Mouse (Mus musculus) hindbrain, embryonic 13.5 days (tissue): Measurements from ENCODE around the gene E2f4. TPM values are rescaled to one million over a fixed set of nuclear protein-coding genes. Genes with fewer than 3 reads are reported as not detected.

Experiments
- ATAC-seq: fragments of 200-750 bp; cut with Nextera tagmentation; 2 replicates; pipeline ENCODE4 v1.8.0; 2017; ENCODE audit warnings: moderate TSS enrichment; ENCODE audit not compliant: low FRiP score
- H3K27ac ChIP-seq: fragments of 300-500 bp; sonication (generic); 2 replicates; pipeline ENCODE4 v1.5.1; 2015; ENCODE audit warnings: inconsistent platforms, mild to moderate bottlenecking, moderate library complexity
- H3K27me3 ChIP-seq: fragments of 300-500 bp; sonication (generic); 2 replicates; pipeline ENCODE4 v1.6.1; 2015; ENCODE audit warnings: mild to moderate bottlenecking, inconsistent platforms
- H3K36me3 ChIP-seq: fragments of 300-500 bp; sonication (generic); 2 replicates; pipeline ENCODE4 v1.6.1; 2015; ENCODE audit warnings: mild to moderate bottlenecking, inconsistent platforms
- H3K4me1 ChIP-seq: fragments of 300-500 bp; sonication (generic); replicated peaks from 2 replicates; pipeline ENCODE4 v1.6.1; 2015; ENCODE audit warnings: inconsistent platforms
- H3K4me2 ChIP-seq: fragments of 300-500 bp; sonication (generic); 2 replicates; pipeline ENCODE4 v1.6.1; 2015; ENCODE audit warnings: inconsistent platforms, mild to moderate bottlenecking, moderate library complexity
- H3K4me3 ChIP-seq: fragments of 300-500 bp; sonication (generic); 2 replicates; pipeline ENCODE4 v1.5.1; 2015; ENCODE audit warnings: mild to moderate bottlenecking, inconsistent platforms
- H3K9ac ChIP-seq: fragments of 300-500 bp; sonication (generic); 2 replicates; pipeline ENCODE4 v1.6.1; 2015; ENCODE audit warnings: mild to moderate bottlenecking, inconsistent platforms
- H3K9me3 ChIP-seq: fragments of 300-500 bp; sonication (generic); 2 replicates; pipeline ENCODE4 v1.6.1; 2016; ENCODE audit warnings: inconsistent platforms
- WGBS: fragments of 180-500 bp; shearing (Covaris S2); methylation state at CpG from one replicate; pipeline ENCODE4 v1.1.7; 2015; 5-methylcytosine and 5-hydroxymethylcytosine counted together
- polyA plus RNA-seq: library from polyadenylated mRNA; unstranded; fragments of >200 nt; fragmentation: Nextera tagmentation; extraction: Ambion mirVana; gene quantifications from 2 replicates; pipeline ENCODE4 v1.2.1, GENCODE M21; 2015

Gene E2f4
- polyA plus RNA-seq, 1 experiment from 2014 or later = 45.6 TPM

DNA sequence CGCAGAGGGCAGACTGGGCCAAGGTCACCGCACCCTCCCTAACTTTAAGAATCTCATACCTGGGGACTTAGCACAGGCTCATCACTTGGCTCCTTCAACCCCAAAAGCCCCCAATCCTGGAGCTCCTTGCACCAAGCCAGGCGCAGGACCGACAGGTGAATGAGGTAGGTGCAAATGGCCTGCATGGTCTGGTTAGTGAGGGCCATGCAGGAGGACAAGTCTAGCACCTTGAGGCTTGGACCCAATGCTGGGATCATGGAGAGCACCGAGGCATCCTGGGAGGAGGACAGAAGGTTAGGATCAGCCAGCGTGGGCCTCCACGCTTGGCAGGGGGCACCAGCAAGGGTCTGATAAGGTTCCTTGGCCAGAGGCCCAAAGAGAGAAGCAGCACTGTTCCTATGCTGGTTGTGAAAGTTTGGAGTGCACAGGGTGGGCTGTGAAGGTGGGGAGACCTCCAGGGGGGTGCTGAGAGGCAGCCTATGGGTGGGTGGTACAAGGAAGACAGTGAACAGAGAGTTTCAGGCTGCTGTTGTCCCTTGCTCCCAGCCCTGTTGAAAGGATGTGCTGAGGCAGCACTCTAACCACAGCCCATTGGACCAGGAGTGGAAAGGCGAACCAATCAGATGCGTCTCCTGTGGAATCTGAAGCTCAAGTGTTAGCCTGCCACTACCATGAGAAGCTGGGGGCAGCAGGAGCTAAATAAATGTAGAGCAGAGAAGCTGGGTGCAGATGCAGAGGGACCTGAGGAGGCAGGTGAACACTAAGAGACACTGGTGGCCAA is 16.3 kb downstream of the E2f4 start:
- Histone ChIP-seq H3K9me3 (no peaks in the 10 kb centered on the region), H3K4me1 (no peaks in the 10 kb centered on the region), H3K36me3 (peaks cover 97% of the 10 kb centered on the region), H3K9ac (no peak overlapping the region), H3K27me3 (no peaks in the 10 kb centered on the region), H3K4me3 (no peak overlapping the region), H3K27ac (no peak overlapping the region), H3K4me2 (no peak overlapping the region)
- ATAC-seq = no peak
- 83% methylated on average over 9 of the region's 9 CpGs for WGBS

DNA sequence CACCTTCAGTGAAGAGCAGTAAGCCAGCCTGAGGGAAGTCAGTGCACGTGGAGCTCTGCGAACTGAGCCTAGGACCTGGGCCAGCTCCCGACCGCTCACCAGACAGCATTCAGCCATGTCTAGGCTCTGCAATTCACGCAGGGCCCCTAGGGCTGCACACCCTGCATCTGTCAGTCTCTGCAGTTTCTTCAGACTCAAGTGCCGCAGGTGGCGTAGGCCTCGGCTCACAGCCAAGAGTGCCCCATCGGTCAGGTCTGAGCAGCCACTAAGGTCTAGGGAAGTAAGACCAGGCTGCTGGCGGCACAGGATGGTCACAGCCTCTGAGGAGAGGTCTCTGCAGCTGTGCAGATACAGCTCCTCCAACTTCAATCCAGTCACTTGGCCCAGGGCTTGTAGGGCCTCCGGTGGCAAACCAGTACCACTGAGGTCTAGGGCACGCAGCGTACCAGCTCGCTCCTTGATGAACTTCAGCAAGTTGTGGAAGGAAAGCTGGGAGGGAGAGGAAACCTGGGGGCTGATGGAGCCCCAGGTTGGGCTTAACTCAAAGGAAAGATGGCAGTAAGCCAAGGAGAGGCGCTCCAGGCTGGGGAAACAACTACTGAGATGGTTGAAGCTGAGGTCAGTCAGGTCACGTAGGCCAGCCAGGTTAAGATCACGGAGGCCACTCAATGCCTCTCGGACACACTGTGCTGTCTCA is 17.8 kb downstream of the E2f4 start:
- Histone ChIP-seq H3K9ac (no peak overlapping the region), H3K27ac (no peak overlapping the region), H3K4me3 (no peak overlapping the region), H3K36me3 (peaks cover 96% of the 10 kb centered on the region), H3K9me3 (no peaks in the 10 kb centered on the region), H3K27me3 (no peaks in the 10 kb centered on the region), H3K4me1 (no peaks in the 10 kb centered on the region), H3K4me2 (no peak overlapping the region)
- 92% methylated on average over 18 of the region's 18 CpGs for WGBS
- ATAC-seq = no peak

DNA sequence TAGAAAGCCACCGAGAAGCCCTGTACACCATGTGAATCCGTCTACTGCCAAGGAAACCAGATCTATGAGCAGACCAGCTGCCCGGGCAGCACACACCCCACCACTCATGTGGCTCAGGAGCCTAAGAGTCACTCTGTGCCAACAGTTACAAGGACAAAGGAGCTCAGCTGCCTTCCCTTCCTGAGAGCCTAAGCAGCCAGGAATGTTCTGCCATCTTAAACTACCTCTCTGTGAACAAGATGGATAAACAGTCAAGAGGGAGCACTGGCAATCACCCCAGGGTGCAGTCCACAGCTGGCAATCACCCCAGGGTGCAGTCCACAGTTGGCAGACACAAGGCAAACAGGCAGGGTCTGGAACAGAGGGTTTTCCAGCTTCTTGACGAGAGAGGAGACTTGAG is 20.5 kb downstream of the E2f4 start:
- no peaks in the 10 kb centered on the region for H3K9me3 ChIP-seq

DNA sequence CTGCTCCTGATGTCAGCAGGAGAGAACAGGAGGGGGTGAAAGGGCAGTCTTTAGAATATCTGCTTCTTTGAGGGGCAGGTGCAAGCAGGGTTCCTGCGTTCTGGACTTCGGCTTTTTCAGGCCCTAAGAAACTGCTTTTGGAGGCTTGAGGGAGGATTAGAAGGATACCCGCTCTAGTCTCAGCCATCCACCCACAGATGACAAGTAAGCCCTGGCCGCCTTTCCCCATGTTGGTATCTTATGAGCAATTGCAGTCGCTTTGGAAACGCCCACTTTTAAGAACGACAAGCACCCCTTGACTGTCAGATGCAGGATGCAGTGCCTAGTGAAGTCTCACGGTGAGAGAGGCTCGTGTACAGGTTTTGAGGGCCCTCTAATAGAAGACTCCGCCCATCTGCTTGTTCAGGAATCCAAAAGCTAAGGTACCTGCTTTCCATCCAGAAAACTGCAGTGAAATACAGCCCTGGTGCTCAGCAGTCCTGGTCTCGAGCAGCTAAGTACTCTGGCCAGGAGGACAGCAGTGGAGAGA is 21.3 kb downstream of the E2f4 start:
- WGBS = 86% methylated on average over 11 of the region's 11 CpGs
- Histone ChIP-seq H3K4me3 (no peak overlapping the region), H3K27me3 (no peaks in the 10 kb centered on the region), H3K4me2 (no peak overlapping the region), H3K36me3 (peaks cover 77% of the 10 kb centered on the region), H3K4me1 (no peaks in the 10 kb centered on the region), H3K9ac (no peak overlapping the region), H3K27ac (no peak overlapping the region), H3K9me3 (no peaks in the 10 kb centered on the region)
- ATAC-seq = no peak

More for the DNA sequence above, 20.5 kb downstream of the E2f4 start:
- Histone ChIP-seq H3K27ac (no peak overlapping the region), H3K36me3 (peaks cover 80% of the 10 kb centered on the region), H3K27me3 (no peaks in the 10 kb centered on the region), H3K4me1 (no peaks in the 10 kb centered on the region), H3K4me3 (no peak overlapping the region), H3K9ac (no peak overlapping the region), H3K4me2 (no peak overlapping the region)
- no peak for ATAC-seq
- WGBS = 91% methylated on average over 4 of the region's 4 CpGs

DNA sequence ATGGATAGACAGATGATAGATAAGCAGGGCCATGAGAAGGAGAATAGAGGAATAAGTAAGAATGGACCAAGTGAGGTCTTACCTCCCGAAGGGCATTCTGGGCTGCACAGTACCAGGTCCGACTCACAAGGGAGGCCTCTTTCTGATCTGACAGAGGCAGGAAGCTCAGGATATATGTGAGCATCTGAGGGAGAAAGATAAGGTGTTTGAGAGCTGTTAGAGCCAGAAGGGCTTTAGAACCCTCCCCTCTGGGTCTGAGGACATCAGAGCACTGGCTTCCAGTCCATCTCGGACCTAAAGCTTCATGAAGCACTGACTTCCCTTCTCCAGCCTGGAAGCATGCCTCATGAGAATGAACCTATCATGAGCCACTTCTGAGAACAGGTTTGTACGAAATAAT is 25.7 kb downstream of the E2f4 start:
- no peak overlapping the region for H3K4me2 ChIP-seq
- no peak for ATAC-seq
- H3K9ac ChIP-seq = no peak overlapping the region
- whole genome bisulfite sequencing = 86% methylated on average over 4 of the region's 4 CpGs
- H3K4me1 ChIP-seq = peaks cover 29% of the 10 kb centered on the region
- no peaks in the 10 kb centered on the region for H3K9me3 ChIP-seq
- peaks cover 37% of the 10 kb centered on the region for H3K36me3 ChIP-seq
- H3K4me3 ChIP-seq = no peak overlapping the region
- H3K27ac ChIP-seq = no peak overlapping the region
- no peaks in the 10 kb centered on the region for H3K27me3 ChIP-seq

DNA sequence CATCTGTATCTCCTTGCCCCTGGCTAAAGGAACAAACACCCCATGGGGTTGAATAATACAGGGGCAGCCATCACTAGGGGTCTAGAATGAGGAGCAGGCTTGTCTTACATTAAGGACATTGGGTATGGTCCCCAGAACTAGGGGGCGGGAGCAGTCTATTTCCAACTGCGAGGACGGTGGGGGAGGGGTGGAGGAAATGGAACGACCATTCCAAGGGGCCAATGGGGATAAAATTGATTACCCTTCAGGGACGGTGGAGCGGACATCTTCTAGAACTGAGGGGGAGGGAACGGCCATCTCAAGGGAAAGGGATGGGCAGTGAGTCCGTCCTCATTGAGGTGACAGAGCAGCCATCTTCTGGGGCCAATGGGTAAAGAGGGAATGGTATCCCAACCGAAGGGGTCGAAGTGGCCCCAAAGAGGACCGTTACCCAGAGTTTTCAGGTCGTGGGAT is 28.2 kb downstream of the E2f4 start:
- ATAC-seq = peak; percentile 75
- Histone ChIP-seq H3K4me3 (peak overlapping the region; percentile 79), H3K9me3 (no peaks in the 10 kb centered on the region), H3K27ac (peak overlapping the region; percentile 88), H3K27me3 (no peaks in the 10 kb centered on the region), H3K4me2 (peak overlapping the region; percentile 76), H3K36me3 (peaks cover 42% of the 10 kb centered on the region), H3K4me1 (peaks cover 31% of the 10 kb centered on the region), H3K9ac (peak overlapping the region; percentile 92)
- WGBS = under 1% methylated on average over 12 of the region's 12 CpGs

DNA sequence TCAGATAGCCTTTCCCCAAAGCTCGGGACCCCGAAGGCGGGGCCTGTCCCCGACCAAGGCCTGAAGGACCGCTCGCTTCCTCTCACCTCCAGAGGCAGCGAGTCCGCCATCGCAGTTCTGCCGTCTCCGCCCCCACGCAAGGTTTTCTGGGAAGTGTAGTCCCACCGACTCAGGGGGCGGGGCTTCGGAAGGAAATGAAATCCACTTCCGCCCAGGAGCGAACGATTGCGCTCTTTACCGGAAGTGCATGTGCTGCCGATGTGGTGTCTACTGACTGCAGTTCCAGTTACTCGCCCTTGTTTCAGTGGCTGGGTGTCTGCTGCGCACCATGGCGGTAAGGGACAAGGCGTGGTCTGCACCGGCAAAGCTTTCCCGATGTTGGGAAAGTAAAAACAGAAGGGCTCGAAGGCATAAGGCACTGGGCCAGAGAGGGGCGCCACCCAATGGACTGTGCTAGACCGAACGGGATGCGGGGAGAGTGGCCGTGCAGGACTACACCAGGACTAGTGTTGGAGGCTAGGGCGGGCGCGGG is 28.7 kb downstream of the E2f4 start, which contains the start of the genes Lrrc29 and Tmem208:
TSS of gene Lrrc29 (minus strand) at position 138 of the 532 bp plus-strand sequence.
TSS of gene Tmem208 (plus strand) at position 214 of the 532 bp plus-strand sequence.
- Histone ChIP-seq H3K9ac (peak within 1 kb of the TSS; percentile 92), H3K4me1 (peaks cover 31% of the 10 kb centered on the region), H3K27me3 (no peaks in the 10 kb centered on the region), H3K9me3 (no peaks in the 10 kb centered on the region), H3K27ac (peak within 1 kb of the TSS; percentile 88), H3K4me2 (peak within 1 kb of the TSS; percentile 85), H3K4me3 (peak within 1 kb of the TSS; percentile 79), H3K36me3 (peaks cover 47% of the 10 kb centered on the region)
- ATAC-seq = peak; percentile 93
- WGBS = under 1% methylated on average over 36 of the region's 36 CpGs

DNA sequence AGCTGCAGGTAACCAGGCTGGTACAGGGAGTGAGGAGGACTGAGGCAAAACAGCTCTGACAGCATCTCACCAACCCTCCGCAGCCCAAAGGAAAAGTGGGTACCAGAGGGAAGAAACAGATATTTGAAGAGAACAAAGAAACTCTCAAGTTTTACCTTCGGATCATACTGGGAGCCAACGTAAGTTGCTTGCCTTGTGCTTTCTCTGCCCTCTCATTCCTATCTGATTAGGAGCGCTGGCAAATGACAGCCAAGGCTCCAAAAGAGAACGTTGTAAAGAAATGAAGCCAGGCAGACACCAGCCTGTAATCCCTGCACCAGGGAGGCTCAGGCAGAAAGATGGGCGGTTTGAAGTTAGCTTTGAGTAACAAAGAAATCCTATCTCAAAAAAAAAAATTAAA is 29.5 kb downstream of the E2f4 start:
- H3K27me3 ChIP-seq = no peaks in the 10 kb centered on the region
- ATAC-seq = no peak
- H3K9ac ChIP-seq = peak overlapping the region; percentile 79
- peak overlapping the region; percentile 87 for H3K27ac ChIP-seq
- peaks cover 31% of the 10 kb centered on the region for H3K4me1 ChIP-seq
- WGBS = 48% methylated on average over 6 of the region's 6 CpGs
- H3K4me2 ChIP-seq = peak overlapping the region; percentile 85
- peak overlapping the region; percentile 79 for H3K4me3 ChIP-seq
- peaks cover 53% of the 10 kb centered on the region for H3K36me3 ChIP-seq
- no peaks in the 10 kb centered on the region for H3K9me3 ChIP-seq

DNA sequence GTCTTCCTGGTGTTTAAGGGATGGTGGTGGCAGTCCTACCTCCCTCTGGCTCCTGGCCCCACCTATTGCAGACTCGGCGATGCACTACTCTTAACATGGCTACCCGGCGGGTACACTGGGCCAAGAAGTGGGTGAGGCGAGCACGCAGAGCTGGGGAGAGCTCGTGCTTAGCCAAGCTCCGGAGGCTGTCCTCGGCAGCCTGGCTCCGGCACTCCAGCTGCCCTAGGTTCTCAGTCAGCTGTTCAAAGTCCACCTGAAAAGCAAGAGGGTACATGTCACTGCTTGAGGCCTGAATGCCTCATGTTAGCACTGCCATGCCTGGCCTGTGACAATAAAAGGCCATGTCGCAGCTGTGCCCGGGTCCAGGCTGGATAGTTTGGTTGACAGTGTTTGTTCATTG is 32.9 kb downstream of the E2f4 start:
- 96% methylated on average over 12 of the region's 12 CpGs for WGBS
- Histone ChIP-seq H3K9me3 (no peaks in the 10 kb centered on the region), H3K4me2 (no peak overlapping the region), H3K4me1 (peaks cover 19% of the 10 kb centered on the region), H3K27ac (no peak overlapping the region), H3K9ac (no peak overlapping the region; the same call in 1 of the 2 replicates), H3K36me3 (peaks cover 67% of the 10 kb centered on the region), H3K27me3 (no peaks in the 10 kb centered on the region), H3K4me3 (no peak overlapping the region)
- ATAC-seq = no peak

DNA sequence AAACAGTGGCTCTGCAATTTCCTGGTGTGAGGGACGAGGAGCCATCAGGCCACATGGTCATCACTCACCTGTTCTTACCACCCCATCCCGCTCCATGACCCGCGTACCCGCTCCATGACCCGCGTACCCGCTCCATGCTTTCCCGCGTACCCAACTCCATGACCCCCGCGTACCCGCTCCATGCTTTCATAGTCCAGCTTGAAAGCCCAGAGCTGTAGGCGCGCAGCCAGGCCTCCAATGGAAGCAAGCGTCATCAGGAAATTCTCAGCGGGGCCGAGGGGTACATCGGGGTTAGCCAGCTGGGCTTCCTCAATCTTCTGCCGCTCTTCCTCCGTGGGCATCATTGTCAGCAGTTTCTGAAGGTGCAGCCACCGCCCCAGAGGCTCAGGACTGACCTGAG is 34.0 kb downstream of the E2f4 start:
- Histone ChIP-seq H3K27ac (no peak overlapping the region), H3K27me3 (no peaks in the 10 kb centered on the region), H3K4me3 (no peak overlapping the region), H3K4me2 (no peak overlapping the region), H3K4me1 (peaks cover 16% of the 10 kb centered on the region), H3K9ac (no peak overlapping the region), H3K9me3 (no peaks in the 10 kb centered on the region), H3K36me3 (peaks cover 70% of the 10 kb centered on the region)
- ATAC-seq = no peak
- WGBS = 97% methylated on average over 22 of the region's 22 CpGs

DNA sequence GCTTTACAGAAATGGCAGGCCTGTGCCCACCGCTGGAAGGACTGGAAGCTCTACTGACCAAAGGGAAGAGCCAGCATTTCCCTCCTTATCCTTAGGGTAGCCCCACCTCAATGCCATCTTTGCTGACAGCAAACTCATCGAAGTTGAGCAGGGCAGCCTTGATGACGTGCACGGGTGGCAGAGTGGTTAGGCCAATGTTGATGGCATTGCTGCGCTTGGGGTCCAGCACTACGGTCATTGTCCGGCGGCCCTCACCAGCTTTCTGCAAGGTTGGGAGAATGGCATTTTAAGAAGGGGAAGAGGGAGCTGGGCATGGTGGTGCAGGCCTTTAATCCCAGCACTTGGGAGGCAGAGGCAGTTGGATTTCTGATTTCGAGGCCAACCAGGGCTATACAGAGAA is 34.5 kb downstream of the E2f4 start:
- H3K9me3 ChIP-seq = no peaks in the 10 kb centered on the region
- H3K27ac ChIP-seq = no peak overlapping the region
- 96% methylated on average over 9 of the region's 9 CpGs for WGBS
- peaks cover 70% of the 10 kb centered on the region for H3K36me3 ChIP-seq
- ATAC-seq = no peak
- H3K4me3 ChIP-seq = no peak overlapping the region
- H3K4me2 ChIP-seq = no peak overlapping the region
- H3K4me1 ChIP-seq = peaks cover 13% of the 10 kb centered on the region
- H3K27me3 ChIP-seq = no peaks in the 10 kb centered on the region
- no peak overlapping the region for H3K9ac ChIP-seq

DNA sequence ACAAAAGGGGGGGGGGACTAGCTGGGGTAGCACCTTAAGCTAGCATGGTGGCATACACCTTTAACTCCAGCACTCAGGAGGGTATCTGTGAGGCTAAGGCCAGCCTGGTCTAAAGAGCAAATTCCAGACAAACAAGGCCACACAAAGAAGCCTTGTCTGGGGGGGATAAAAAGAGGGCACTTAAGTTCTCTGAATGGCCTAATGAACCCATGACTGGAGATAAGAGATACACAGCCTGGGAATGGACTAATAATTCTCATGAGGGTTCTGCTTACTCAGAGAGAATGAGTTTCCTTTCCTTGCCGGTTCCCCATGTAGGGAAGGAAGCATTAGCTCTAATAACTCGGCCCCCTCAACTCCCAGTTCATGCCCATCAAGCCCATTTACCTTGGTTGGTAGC is 35.1 kb downstream of the E2f4 start:
- no peak overlapping the region for H3K9ac ChIP-seq
- H3K27me3 ChIP-seq = peaks cover 3% of the 10 kb centered on the region; the same call in 1 of the 2 replicates
- no peaks in the 10 kb centered on the region for H3K9me3 ChIP-seq
- peaks cover 70% of the 10 kb centered on the region for H3K36me3 ChIP-seq
- 84% methylated on average over 2 of the region's 2 CpGs for WGBS
- H3K4me3 ChIP-seq = no peak overlapping the region
- H3K4me2 ChIP-seq = no peak overlapping the region
- peaks cover 7% of the 10 kb centered on the region for H3K4me1 ChIP-seq
- ATAC-seq = no peak
- no peak overlapping the region for H3K27ac ChIP-seq
